Mouse (Mus musculus): Measurements from ENCODE around the gene Fut8. TPM values are rescaled to one million over a fixed set of nuclear protein-coding genes. Genes with fewer than 3 reads are reported as not detected.

Gene Fut8
- polyA plus RNA-seq, 1 experiment = 0.22 TPM

GRCm38 (mm10) chr12:77313502-77313901, 75.6 kb downstream of the Fut8 start:
- Histone ChIP-seq H3K4me1 (ENCODE audit: control insufficient read depth) (no peaks in the 10 kb centered on the region), H3K36me3 (ENCODE audit: control insufficient read depth) (no peaks in the 10 kb centered on the region), H3K4me3 (replicated peaks) (no peak overlapping the region), H3K27me3 (ENCODE audit: control insufficient read depth) (no peaks in the 10 kb centered on the region), H3K9me3 (ENCODE audit: control insufficient read depth, low read length) (no peaks in the 10 kb centered on the region)
- no peak for TF ChIP-seq GATA1 (IDR thresholded peaks at IDR 0.05; ENCODE audit: low read length)
- TF ChIP-seq TAL1 (IDR thresholded peaks at IDR 0.05; ENCODE audit: low read length) = no peak

GRCm38 (mm10) chr12:77324142-77324541, 86.2 kb downstream of the Fut8 start:
- H3K9me3 ChIP-seq (ENCODE audit: control insufficient read depth, low read length) = no peaks in the 10 kb centered on the region
- no peaks in the 10 kb centered on the region for H3K36me3 ChIP-seq (ENCODE audit: control insufficient read depth)
- no peaks in the 10 kb centered on the region for H3K27me3 ChIP-seq (ENCODE audit: control insufficient read depth)
- H3K4me1 ChIP-seq (ENCODE audit: control insufficient read depth) = no peaks in the 10 kb centered on the region; the same call in 1 of the 2 replicates
- no peak overlapping the region for H3K4me3 ChIP-seq (replicated peaks)
- TF ChIP-seq GATA1 (IDR thresholded peaks at IDR 0.05; ENCODE audit: low read length) = no peak

GRCm38 (mm10) chr12:77346521-77346920, 108.6 kb downstream of the Fut8 start:
- Histone ChIP-seq H3K4me1 (ENCODE audit: control insufficient read depth) (no peaks in the 10 kb centered on the region), H3K36me3 (ENCODE audit: control insufficient read depth) (no peaks in the 10 kb centered on the region), H3K27me3 (ENCODE audit: control insufficient read depth) (no peaks in the 10 kb centered on the region), H3K4me3 (replicated peaks) (no peak overlapping the region), H3K9me3 (ENCODE audit: control insufficient read depth, low read length) (no peaks in the 10 kb centered on the region)
- TF ChIP-seq TAL1 (IDR thresholded peaks at IDR 0.05; ENCODE audit: low read length) (no peak), GATA1 (IDR thresholded peaks at IDR 0.05; ENCODE audit: low read length) (no peak)

- TF ChIP-seq GATA1 (IDR thresholded peaks at IDR 0.05; ENCODE audit: low read length) = no peak
- no peak for TF ChIP-seq TAL1 (IDR thresholded peaks at IDR 0.05; ENCODE audit: low read length)
- H3K4me1 ChIP-seq (ENCODE audit: control insufficient read depth) = no peaks in the 10 kb centered on the region
- no peaks in the 10 kb centered on the region for H3K36me3 ChIP-seq (ENCODE audit: control insufficient read depth)
- H3K4me3 ChIP-seq (replicated peaks) = no peak overlapping the region
- H3K27me3 ChIP-seq (ENCODE audit: control insufficient read depth) = no peaks in the 10 kb centered on the region
- no peaks in the 10 kb centered on the region for H3K9me3 ChIP-seq (ENCODE audit: control insufficient read depth, low read length)
These were observed 111.6 kb downstream of the Fut8 start for GRCm38 (mm10) chr12:77349543-77349942.

GRCm38 (mm10) chr12:77415720-77416119, 177.8 kb downstream of the Fut8 start:
- TF ChIP-seq TAL1 (IDR thresholded peaks at IDR 0.05; ENCODE audit: low read length) (no peak), GATA1 (IDR thresholded peaks at IDR 0.05; ENCODE audit: low read length) (no peak)
- Histone ChIP-seq H3K27me3 (ENCODE audit: control insufficient read depth) (no peaks in the 10 kb centered on the region), H3K36me3 (ENCODE audit: control insufficient read depth) (peaks cover 2% of the 10 kb centered on the region), H3K4me3 (replicated peaks) (no peak overlapping the region), H3K4me1 (ENCODE audit: control insufficient read depth) (no peaks in the 10 kb centered on the region), H3K9me3 (ENCODE audit: control insufficient read depth, low read length) (no peaks in the 10 kb centered on the region)

- TF ChIP-seq TAL1 (IDR thresholded peaks at IDR 0.05; ENCODE audit: low read length) (no peak), GATA1 (IDR thresholded peaks at IDR 0.05; ENCODE audit: low read length) (no peak)
- Histone ChIP-seq H3K4me1 (ENCODE audit: control insufficient read depth) (no peaks in the 10 kb centered on the region), H3K27me3 (ENCODE audit: control insufficient read depth) (no peaks in the 10 kb centered on the region), H3K4me3 (replicated peaks) (no peak overlapping the region), H3K36me3 (ENCODE audit: control insufficient read depth) (no peaks in the 10 kb centered on the region), H3K9me3 (ENCODE audit: control insufficient read depth, low read length) (no peaks in the 10 kb centered on the region)
These were observed 183.9 kb downstream of the Fut8 start for GRCm38 (mm10) chr12:77421667-77422393.

GRCm38 (mm10) chr12:77426093-77426492, 188.2 kb downstream of the Fut8 start:
- Histone ChIP-seq H3K4me1 (ENCODE audit: control insufficient read depth) (no peaks in the 10 kb centered on the region), H3K4me3 (replicated peaks) (no peak overlapping the region), H3K36me3 (ENCODE audit: control insufficient read depth) (no peaks in the 10 kb centered on the region), H3K27me3 (ENCODE audit: control insufficient read depth) (no peaks in the 10 kb centered on the region), H3K9me3 (ENCODE audit: control insufficient read depth, low read length) (no peaks in the 10 kb centered on the region)
- TF ChIP-seq GATA1 (IDR thresholded peaks at IDR 0.05; ENCODE audit: low read length) = no peak
- TF ChIP-seq TAL1 (IDR thresholded peaks at IDR 0.05; ENCODE audit: low read length) = no peak

GRCm38 (mm10) chr12:77428165-77428564, 190.2 kb downstream of the Fut8 start:
- Histone ChIP-seq H3K4me1 (ENCODE audit: control insufficient read depth) (no peaks in the 10 kb centered on the region), H3K36me3 (ENCODE audit: control insufficient read depth) (no peaks in the 10 kb centered on the region)

GRCm38 (mm10) chr12:77429381-77429780, 191.5 kb downstream of the Fut8 start:
- no peaks in the 10 kb centered on the region for H3K36me3 ChIP-seq (ENCODE audit: control insufficient read depth)
- no peak overlapping the region for H3K4me3 ChIP-seq (replicated peaks)
- H3K27me3 ChIP-seq (ENCODE audit: control insufficient read depth) = no peaks in the 10 kb centered on the region
- TF ChIP-seq GATA1 (IDR thresholded peaks at IDR 0.05; ENCODE audit: low read length) (no peak), TAL1 (IDR thresholded peaks at IDR 0.05; ENCODE audit: low read length) (no peak)
- no peaks in the 10 kb centered on the region for H3K9me3 ChIP-seq (ENCODE audit: control insufficient read depth, low read length)
- no peaks in the 10 kb centered on the region for H3K4me1 ChIP-seq (ENCODE audit: control insufficient read depth)

More at GRCm38 (mm10) chr12:77428165-77428564, 190.2 kb downstream of the Fut8 start:
- H3K9me3 ChIP-seq (ENCODE audit: control insufficient read depth, low read length) = no peaks in the 10 kb centered on the region
- no peak overlapping the region for H3K4me3 ChIP-seq (replicated peaks)
- TF ChIP-seq GATA1 (IDR thresholded peaks at IDR 0.05; ENCODE audit: low read length) = no peak
- TF ChIP-seq TAL1 (IDR thresholded peaks at IDR 0.05; ENCODE audit: low read length) = no peak
- no peaks in the 10 kb centered on the region for H3K27me3 ChIP-seq (ENCODE audit: control insufficient read depth)

GRCm38 (mm10) chr12:77436733-77437132, 198.8 kb downstream of the Fut8 start:
- Histone ChIP-seq H3K4me1 (ENCODE audit: control insufficient read depth) (no peaks in the 10 kb centered on the region), H3K9me3 (ENCODE audit: control insufficient read depth, low read length) (no peaks in the 10 kb centered on the region), H3K27me3 (ENCODE audit: control insufficient read depth) (no peaks in the 10 kb centered on the region), H3K4me3 (replicated peaks) (no peak overlapping the region), H3K36me3 (ENCODE audit: control insufficient read depth) (no peaks in the 10 kb centered on the region)
- TF ChIP-seq GATA1 (IDR thresholded peaks at IDR 0.05; ENCODE audit: low read length) (no peak), TAL1 (IDR thresholded peaks at IDR 0.05; ENCODE audit: low read length) (no peak)

All from erythroblast, embryonic 14.5 days (primary cell).